9 mouse cellular contexts compared by ENCODE assay signal in the genomic region with DNA sequence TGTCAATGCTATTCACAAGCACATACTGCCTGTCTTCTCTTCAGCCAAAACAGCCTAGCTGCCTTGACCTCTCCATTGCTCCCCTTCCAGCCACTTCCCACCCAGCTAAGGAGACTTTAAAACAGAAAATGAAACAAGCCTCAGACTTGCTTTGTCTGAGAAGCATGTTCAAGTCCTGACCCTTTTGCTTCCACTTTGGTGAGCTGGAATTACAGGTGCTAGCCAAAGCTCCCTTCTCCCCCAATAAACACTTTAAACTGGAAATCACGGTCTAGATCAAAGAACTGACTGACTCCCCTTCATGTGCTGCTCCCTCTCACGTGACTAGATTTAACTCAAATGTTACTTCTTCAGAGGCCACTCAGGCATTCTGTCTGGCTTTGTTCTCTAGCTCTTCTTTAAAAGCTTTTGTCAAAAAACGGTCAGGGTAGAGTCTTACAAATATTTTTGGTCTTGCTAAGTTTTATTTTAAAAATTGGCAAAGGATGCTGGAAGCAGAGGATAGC. TPM values are rescaled to one million over a fixed set of nuclear protein-coding genes. Genes with fewer than 3 reads are reported as not detected.
DNase-seq lines count a peak whose midpoint lies in the region; ATAC-seq and TF ChIP-seq lines count a peak whose summit lies in the region.
"Had no signal": no experiment of that assay in that cellular context is flagged by ENCODE, and none has a peak within 500 bp of the region (broad histone marks: within the 10 kb centered on the region; RNA-seq: fewer than 3 reads in every experiment).

No protein-coding gene starts in this region.

- H3K27ac ChIP-seq in hindbrain, embryonic 10.5 days, result peak overlapping the region; percentile 97
- H3K27ac ChIP-seq in hindbrain, embryonic 11.5 days (ENCODE audit: low read depth, low read length), result no peak overlapping the region
- H3K27ac ChIP-seq in heart, postnatal 0 days (ENCODE audit: low read depth), result peak overlapping the region; percentile 68; the same call in 1 of the 2 replicates

- H3K36me3 ChIP-seq in hindbrain, embryonic 10.5 days, result peaks cover 15% of the 10 kb centered on the region
- H3K36me3 ChIP-seq in hindbrain, embryonic 11.5 days (ENCODE audit: control insufficient read depth, insufficient read depth, low read length), result no peaks in the 10 kb centered on the region
- no peaks in the 10 kb centered on the region for H3K36me3 ChIP-seq in heart, postnatal 0 days (replicated peaks; ENCODE audit: control insufficient read depth, insufficient read depth, low read length)

- H3K4me2 ChIP-seq in hindbrain, embryonic 11.5 days (replicated peaks; ENCODE audit: low read depth, low read length), result no peak overlapping the region
- H3K4me2 ChIP-seq in heart, postnatal 0 days (ENCODE audit: low read depth, low read length), result peak overlapping the region; percentile 98

- TF ChIP-seq CTCF in heart, postnatal 0 days (IDR thresholded peaks at IDR 0.05; ENCODE audit: low read depth), result no peak

- no peak for ATAC-seq in hindbrain, embryonic 11.5 days (ENCODE audit: low FRiP score)
- ATAC-seq in heart, postnatal 0 days (ENCODE audit: insufficient read depth, low read depth), result no peak

- 0 out of 2 replicates have a peak, but pooled peaks cover 4% of the 10 kb centered on the region for H3K9me3 ChIP-seq in hindbrain, embryonic 10.5 days
- H3K9me3 ChIP-seq in hindbrain, embryonic 11.5 days (ENCODE audit: control insufficient read depth, low read length), result no peaks in the 10 kb centered on the region
- H3K9me3 ChIP-seq in heart, postnatal 0 days (replicated peaks; ENCODE audit: control insufficient read depth, low read length), result no peaks in the 10 kb centered on the region

- H3K9ac ChIP-seq in hindbrain, embryonic 11.5 days (ENCODE audit: low read depth, low read length), result no peak overlapping the region
- no peak overlapping the region for H3K9ac ChIP-seq in heart, postnatal 0 days (replicated peaks; ENCODE audit: low read depth, low read length)

- peak overlapping the region; percentile 86; the same call in 1 of the 2 replicates for H3K4me3 ChIP-seq in hindbrain, embryonic 10.5 days
- H3K4me3 ChIP-seq in hindbrain, embryonic 11.5 days (ENCODE audit: low read depth, low read length), result no peak overlapping the region
- H3K4me3 ChIP-seq in heart, postnatal 0 days (ENCODE audit: low read depth, low read length), result peak overlapping the region; percentile 96; the same call in 1 of the 2 replicates

- WGBS in hindbrain, embryonic 10.5 days, result 72% methylated on average over 3 of the region's 3 CpGs
- 67% methylated on average over 3 of the region's 3 CpGs for WGBS in hindbrain, embryonic 11.5 days
- 70% methylated on average over 3 of the region's 3 CpGs for WGBS in heart, postnatal 0 days

- TF ChIP-seq EP300 in heart, postnatal 0 days (IDR thresholded peaks at IDR 0.05; ENCODE audit: low read depth), result no peak

- peaks cover 17% of the 10 kb centered on the region for H3K4me1 ChIP-seq in hindbrain, embryonic 10.5 days (replicated peaks)
- 0 out of 2 replicates have a peak, but pooled peaks cover 2% of the 10 kb centered on the region for H3K4me1 ChIP-seq in hindbrain, embryonic 11.5 days (replicated peaks; ENCODE audit: control insufficient read depth, insufficient read depth, low read length)
- 0 out of 2 replicates have a peak, but pooled peaks cover 8% of the 10 kb centered on the region for H3K4me1 ChIP-seq in heart, postnatal 0 days (ENCODE audit: control insufficient read depth, insufficient read depth)

- DNase-seq in hindbrain, embryonic 10.5 days (ENCODE audit: low spot score), result no peak
- no peak for DNase-seq in hindbrain, embryonic 11.5 days (ENCODE audit: low spot score)
- peak; percentile 23 for DNase-seq in NIH3T3 (ENCODE audit: low read depth)
- DNase-seq in heart, postnatal 0 days (ENCODE audit: low spot score), result no peak
- peak; percentile 1 for DNase-seq in lung, postnatal 25 days (ENCODE audit: low spot score)
- DNase-seq in adrenal gland, adult 18-20 months (ENCODE audit: low spot score in 2 of 2), result no peak
- no peak for DNase-seq in gastrocnemius, postnatal 10 days
- no peak for DNase-seq in thymus, postnatal 10 days (ENCODE audit: low spot score in 2 of 2)
- DNase-seq: thymus, postnatal 4 days had no signal

- H3K27me3 ChIP-seq in hindbrain, embryonic 10.5 days (ENCODE audit: insufficient read depth, poor library complexity, severe bottlenecking), result no peaks in the 10 kb centered on the region
- H3K27me3 ChIP-seq in hindbrain, embryonic 11.5 days (ENCODE audit: control insufficient read depth, insufficient read depth, low read length), result no peaks in the 10 kb centered on the region
- H3K27me3 ChIP-seq in heart, postnatal 0 days (ENCODE audit: control insufficient read depth, insufficient read depth, low read length), result no peaks in the 10 kb centered on the region

RNA-seq across cellular contexts. Expression of a gene that starts 1.0 kb away (rescaled TPM):
- polyA plus RNA-seq in hindbrain, embryonic 10.5 days (2016; fragmentation: Nextera tagmentation; extraction: Ambion mirVana), result 27.2 and 38.9 TPM in 2 replicates
- 39.7 and 41.3 TPM in 2 replicates for polyA plus RNA-seq in hindbrain, embryonic 11.5 days (2014; fragmentation: Nextera tagmentation; extraction: Ambion mirVana)
- total RNA-seq in heart, postnatal 0 days (2014; rRNA removed; ENCODE audit: low replicate concordance), result 1.7 and 2.7 TPM in 2 replicates
- 2.1 and 2.2 TPM in 2 replicates for polyA plus RNA-seq in heart, postnatal 0 days (2015; fragmentation: Nextera tagmentation; extraction: Ambion mirVana)
- total RNA-seq in adrenal gland, adult 18-20 months (2021), result 1 to 10 TPM; 1.5 to 2.0 TPM
- total RNA-seq in gastrocnemius, postnatal 10 days (2021), result 1 to 10 TPM; 1.3 to 1.8 TPM

RNA-seq across cellular contexts. Expression of a gene that starts 36.8 kb away (rescaled TPM):
- polyA plus RNA-seq in hindbrain, embryonic 10.5 days (2016; fragmentation: Nextera tagmentation; extraction: Ambion mirVana), result 8.8 and 10.5 TPM in 2 replicates
- polyA plus RNA-seq in hindbrain, embryonic 11.5 days (2014; fragmentation: Nextera tagmentation; extraction: Ambion mirVana), result 6.9 and 8.2 TPM in 2 replicates
- 1.8 and 2.6 TPM in 2 replicates for total RNA-seq in heart, postnatal 0 days (2014; rRNA removed; ENCODE audit: low replicate concordance)
- polyA plus RNA-seq in heart, postnatal 0 days (2015; fragmentation: Nextera tagmentation; extraction: Ambion mirVana), result 1.5 and 1.7 TPM in 2 replicates
- total RNA-seq in adrenal gland, adult 18-20 months (2021), result 1 to 10 TPM; 1.7 to 2.5 TPM
- 1 to 10 TPM; 1.2 to 1.9 TPM for total RNA-seq in gastrocnemius, postnatal 10 days (2021)

RNA-seq across cellular contexts. Expression of a gene that starts 36.8 kb away (rescaled TPM):
- 110 and 136 TPM in 2 replicates for polyA plus RNA-seq in hindbrain, embryonic 10.5 days (2016; fragmentation: Nextera tagmentation; extraction: Ambion mirVana)
- 108 and 111 TPM in 2 replicates for polyA plus RNA-seq in hindbrain, embryonic 11.5 days (2014; fragmentation: Nextera tagmentation; extraction: Ambion mirVana)
- total RNA-seq in heart, postnatal 0 days (2014; rRNA removed; ENCODE audit: low replicate concordance), result 46.9 and 54.5 TPM in 2 replicates
- 45.3 and 47.1 TPM in 2 replicates for polyA plus RNA-seq in heart, postnatal 0 days (2015; fragmentation: Nextera tagmentation; extraction: Ambion mirVana)
- total RNA-seq in adrenal gland, adult 18-20 months (2021), result 10 to 100 TPM; 33.4 to 37.6 TPM
- 10 to 100 TPM; 20.2 to 23.9 TPM for total RNA-seq in gastrocnemius, postnatal 10 days (2021)

RNA-seq across cellular contexts. Expression of a gene that starts 37.0 kb away (rescaled TPM):
- 0.14 and 0.27 TPM in 2 replicates for polyA plus RNA-seq in hindbrain, embryonic 10.5 days (2016; fragmentation: Nextera tagmentation; extraction: Ambion mirVana)
- polyA plus RNA-seq in hindbrain, embryonic 11.5 days (2014; fragmentation: Nextera tagmentation; extraction: Ambion mirVana), result 0.19 and 0.43 TPM in 2 replicates
- total RNA-seq in heart, postnatal 0 days (2014; rRNA removed; ENCODE audit: low replicate concordance), result 0.31 and 1.1 TPM in 2 replicates
- polyA plus RNA-seq in heart, postnatal 0 days (2015; fragmentation: Nextera tagmentation; extraction: Ambion mirVana), result 1.3 and 1.6 TPM in 2 replicates
- total RNA-seq in adrenal gland, adult 18-20 months (2021), result 1 to 10 TPM; 3.4 to 4.9 TPM
- total RNA-seq in gastrocnemius, postnatal 10 days (2021), result 10 to 100 TPM; 13.3 to 14.0 TPM

RNA-seq across cellular contexts. Expression of a gene that starts 51.9 kb away (rescaled TPM):
- 7.4 and 8.4 TPM in 2 replicates for polyA plus RNA-seq in hindbrain, embryonic 10.5 days (2016; fragmentation: Nextera tagmentation; extraction: Ambion mirVana)
- polyA plus RNA-seq in hindbrain, embryonic 11.5 days (2014; fragmentation: Nextera tagmentation; extraction: Ambion mirVana), result 8.6 and 11.0 TPM in 2 replicates
- 1.6 and 3.1 TPM in 2 replicates for total RNA-seq in heart, postnatal 0 days (2014; rRNA removed; ENCODE audit: low replicate concordance)
- polyA plus RNA-seq in heart, postnatal 0 days (2015; fragmentation: Nextera tagmentation; extraction: Ambion mirVana), result 2.4 and 2.6 TPM in 2 replicates
- 1 to 10 TPM; 7.6 to 7.8 TPM for total RNA-seq in adrenal gland, adult 18-20 months (2021)
- total RNA-seq in gastrocnemius, postnatal 10 days (2021), result 1 to 10 TPM; 2.9 to 4.5 TPM

Comparison
In these comparisons a context has a peak if more than half of its experiments do, and no peak if none do; other contexts are left out.
1. DNase-seq: peak in NIH3T3 (single experiment) and lung, postnatal 25 days (single experiment); none in hindbrain, embryonic 10.5 days (single experiment), hindbrain, embryonic 11.5 days (single experiment), heart, postnatal 0 days (single experiment), adrenal gland, adult 18-20 months (0 of 2), gastrocnemius, postnatal 10 days (single experiment) and thymus, postnatal 10 days (0 of 2).